Mouse (Mus musculus) kidney, adult 2 months (tissue): ENCODE measurements at regions not wholly inside any gene's neighbourhood (a gene's known extent, or its start where the extent isn't known, plus 50 kb on each side); places are given as distances from the start of the nearest gene placed in this dataset.

Experiments
- CTCF ChIP-seq: fragments of 200-500 bp; conservative IDR thresholded peaks from 2 replicates; pipeline ENCODE4 v1.5.1; 2011; ENCODE audit warnings: low read depth, mild to moderate bottlenecking, control low read depth, low read length, moderate library complexity, mixed read lengths; ENCODE audit not compliant: insufficient read depth, insufficient read length
- POLR2A ChIP-seq: fragments of 200-500 bp; IDR thresholded peaks from one replicate; pipeline ENCODE4 v1.6.1; 2011; ENCODE audit warnings: low read depth, low read length, control low read depth

DNA sequence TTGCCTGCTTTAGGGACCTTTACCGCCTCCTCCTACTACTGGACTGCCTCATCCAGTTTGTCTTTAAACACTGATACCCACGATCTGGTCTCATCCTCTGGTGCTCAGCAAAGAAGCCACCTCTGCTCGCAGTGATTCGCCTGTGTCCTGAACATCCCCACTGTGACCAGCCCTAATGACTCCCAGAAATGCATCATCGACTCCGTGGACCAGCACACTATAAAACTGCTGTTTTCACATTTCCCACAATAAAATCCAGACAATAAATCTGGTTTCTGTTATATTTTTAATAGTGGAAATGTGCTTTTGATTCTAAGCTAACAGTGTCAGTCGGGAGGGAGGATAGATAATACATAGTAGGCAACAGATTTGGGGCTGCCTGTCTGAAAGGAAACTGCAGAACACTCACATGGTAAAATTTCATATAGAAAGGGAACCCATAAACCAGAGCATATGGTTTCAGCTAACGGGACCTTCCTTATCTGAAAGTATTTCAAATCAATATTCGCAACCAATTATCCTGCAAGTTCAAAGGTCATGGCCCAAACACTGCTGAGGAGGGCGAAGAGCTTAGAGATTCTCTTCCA, 233.7 kb upstream of the Cxadr start:
- TF ChIP-seq CTCF = no peak
- TF ChIP-seq POLR2A = no peak
